Mouse (Mus musculus) heart, postnatal 0 days (tissue): ENCODE results near the gene Zfp316.

ENCODE experiments used
- CTCF ChIP-seq: IDR thresholded peaks from 2 replicates; pipeline ENCODE4 v1.5.1; 2016; ENCODE audit warnings: antibody characterized with exemption, control low read depth, low read depth
- EP300 ChIP-seq: IDR thresholded peaks from 2 replicates; pipeline ENCODE4 v1.6.1; 2016; ENCODE audit warnings: antibody characterized with exemption, low read depth

GRCm38 (mm10) chr5:143293404-143293803 lies 23.6 kb upstream of the Zfp316 start, which contains the start of gene Zfp853:
- TF ChIP-seq CTCF (no peak), EP300 (no peak)
